Comparison of ENCODE assay signal across 25 mouse cellular contexts in genomic region chrX:159763801-159764200, GRCm38 (mm10).
"Had no signal": no experiment of that assay in that cellular context is flagged by ENCODE, and none has a peak within 500 bp of the region (broad histone marks: within the 10 kb centered on the region; RNA-seq: fewer than 3 reads in every experiment).

No protein-coding gene starts in this region.

- H3K4me3 ChIP-seq: embryonic facial prominence, embryonic 10.5 days; embryonic facial prominence, embryonic 12.5 days; embryonic facial prominence, embryonic 13.5 days; embryonic facial prominence, embryonic 15.5 days; erythroblast, embryonic 14.5 days; forebrain, embryonic 10.5 days; forebrain, embryonic 12.5 days; forebrain, embryonic 13.5 days; forebrain, embryonic 15.5 days; gastrocnemius, adult 2 months; heart, adult 2 months; heart, embryonic 10.5 days had no signal

- H3K36me3 ChIP-seq: embryonic facial prominence, embryonic 10.5 days; embryonic facial prominence, embryonic 12.5 days; embryonic facial prominence, embryonic 13.5 days; embryonic facial prominence, embryonic 15.5 days; forebrain, embryonic 10.5 days; forebrain, embryonic 12.5 days; forebrain, embryonic 15.5 days; heart, embryonic 10.5 days had no signal

- DNase-seq: cerebellum, adult 9-11 months; cerebellum, postnatal 10 days; cerebellum, postnatal 14 days; cerebellum, postnatal 25 days; cerebellum, postnatal 36 days; embryo, embryonic 11 days; forebrain, postnatal 0 days; gastrocnemius, adult 2 months; gastrocnemius, postnatal 10 days; gastrocnemius, postnatal 14 days; gastrocnemius, postnatal 25 days; gastrocnemius, postnatal 36 days; heart, adult 11 months; heart, adult 18-20 months; heart, adult 2 months had no signal

- H3K27ac ChIP-seq: embryonic facial prominence, embryonic 10.5 days; embryonic facial prominence, embryonic 12.5 days; embryonic facial prominence, embryonic 13.5 days; embryonic facial prominence, embryonic 15.5 days; forebrain, embryonic 10.5 days; forebrain, embryonic 12.5 days; forebrain, embryonic 13.5 days; forebrain, embryonic 15.5 days; gastrocnemius, adult 2 months; heart, adult 2 months; heart, embryonic 10.5 days had no signal

- H3K4me1 ChIP-seq: embryonic facial prominence, embryonic 12.5 days; embryonic facial prominence, embryonic 13.5 days; embryonic facial prominence, embryonic 15.5 days; forebrain, embryonic 13.5 days; forebrain, embryonic 15.5 days; heart, embryonic 10.5 days had no signal

- H3K9me3 ChIP-seq: embryonic facial prominence, embryonic 10.5 days; embryonic facial prominence, embryonic 12.5 days; embryonic facial prominence, embryonic 13.5 days; embryonic facial prominence, embryonic 15.5 days; forebrain, embryonic 10.5 days; forebrain, embryonic 12.5 days; forebrain, embryonic 13.5 days; forebrain, embryonic 15.5 days; heart, embryonic 10.5 days had no signal

- H3K9ac ChIP-seq: embryonic facial prominence, embryonic 12.5 days; embryonic facial prominence, embryonic 13.5 days; embryonic facial prominence, embryonic 15.5 days; forebrain, embryonic 12.5 days; forebrain, embryonic 13.5 days; forebrain, embryonic 15.5 days; forebrain, postnatal 0 days had no signal
